Mouse (Mus musculus) liver, adult 2 months (tissue): Measurements from ENCODE around the gene Mrfap1. TPM values are rescaled to one million over a fixed set of nuclear protein-coding genes. Genes with fewer than 3 reads are reported as not detected.
A peak's percentile ranks its signal among the peaks of the same experiment; 100 is the strongest.
"Not testable (repeated sequence)": the region's sequence is repeated elsewhere in the genome, so short reads cannot be mapped to it uniquely, and the experiment has no call there.

Experiments
- DNase-seq: peaks from one replicate; pipeline ENCODE4 v3.0.0-alpha.2; 2011; ENCODE audit warnings: low read depth, low spot score; ENCODE audit errors: extremely low read depth
- H3K27ac ChIP-seq: fragments of 200-500 bp; replicated peaks from 2 replicates; pipeline ENCODE4 v1.5.1; 2012; ENCODE audit warnings: low read depth, mild to moderate bottlenecking, control low read depth, inconsistent platforms, low read length; ENCODE audit not compliant: insufficient read depth
- H3K27me3 ChIP-seq: fragments of 200-500 bp; 2 replicates; pipeline ENCODE4 v1.6.1; 2012; ENCODE audit warnings: mild to moderate bottlenecking, moderate library complexity, low read length, inconsistent platforms; ENCODE audit not compliant: control insufficient read depth, insufficient read depth
- H3K36me3 ChIP-seq: fragments of 200-500 bp; 2 replicates; pipeline ENCODE4 v1.6.1; 2012; ENCODE audit warnings: low read length, inconsistent platforms; ENCODE audit not compliant: control insufficient read depth, insufficient read depth
- H3K4me1 ChIP-seq: fragments of 200-500 bp; 2 replicates; pipeline ENCODE4 v1.6.1; 2011; ENCODE audit warnings: low read length; ENCODE audit not compliant: control insufficient read depth, insufficient read depth
- H3K4me3 ChIP-seq: fragments of 200-500 bp; 2 replicates; pipeline ENCODE4 v1.5.1; 2011; ENCODE audit warnings: low read depth, mild to moderate bottlenecking, control low read depth, low read length, moderate library complexity; ENCODE audit not compliant: insufficient read depth
- H3K79me2 ChIP-seq: fragments of 200-500 bp; 2 replicates; pipeline ENCODE4 v1.6.1; 2012; ENCODE audit warnings: inconsistent platforms, mild to moderate bottlenecking, low read length, moderate library complexity; ENCODE audit not compliant: control insufficient read depth, insufficient read depth
- H3K9ac ChIP-seq: fragments of 200-500 bp; 2 replicates; pipeline ENCODE4 v1.6.1; 2012; ENCODE audit warnings: low read depth, mild to moderate bottlenecking, control low read depth, inconsistent platforms, low read length
- CTCF ChIP-seq: fragments of 200-500 bp; IDR thresholded peaks from 2 replicates; pipeline ENCODE4 v1.5.1; 2011; ENCODE audit warnings: low read depth, low read length, control low read depth
- POLR2A ChIP-seq: fragments of 200-500 bp; IDR thresholded peaks from 2 replicates; pipeline ENCODE4 v1.6.1; 2011; ENCODE audit warnings: low read length, control low read depth; ENCODE audit not compliant: insufficient read depth; ENCODE audit errors: extremely low read depth
- WGBS: fragments of 180-500 bp; shearing (Covaris S2); methylation state at CpG from one replicate; pipeline ENCODE4 v1.1.7; 2018; 5-methylcytosine and 5-hydroxymethylcytosine counted together
- polyA plus RNA-seq: library from polyadenylated mRNA; depleted of rRNA; stranded (reverse); fragments of >200 nt; gene quantifications from 2 replicates; pipeline ENCODE4 v1.2.3, GENCODE M21; 2012; rRNA removed
- total RNA-seq: library from RNA; depleted of rRNA; stranded (reverse); fragments of >200 nt; gene quantifications from 2 replicates; pipeline ENCODE4 v1.2.3, GENCODE M21; 2014; rRNA removed

The Mrfap1 gene
- total RNA-seq (154 and 173 TPM in 2 replicates), polyA plus RNA-seq (72.2 and 93.9 TPM in 2 replicates)

DNA sequence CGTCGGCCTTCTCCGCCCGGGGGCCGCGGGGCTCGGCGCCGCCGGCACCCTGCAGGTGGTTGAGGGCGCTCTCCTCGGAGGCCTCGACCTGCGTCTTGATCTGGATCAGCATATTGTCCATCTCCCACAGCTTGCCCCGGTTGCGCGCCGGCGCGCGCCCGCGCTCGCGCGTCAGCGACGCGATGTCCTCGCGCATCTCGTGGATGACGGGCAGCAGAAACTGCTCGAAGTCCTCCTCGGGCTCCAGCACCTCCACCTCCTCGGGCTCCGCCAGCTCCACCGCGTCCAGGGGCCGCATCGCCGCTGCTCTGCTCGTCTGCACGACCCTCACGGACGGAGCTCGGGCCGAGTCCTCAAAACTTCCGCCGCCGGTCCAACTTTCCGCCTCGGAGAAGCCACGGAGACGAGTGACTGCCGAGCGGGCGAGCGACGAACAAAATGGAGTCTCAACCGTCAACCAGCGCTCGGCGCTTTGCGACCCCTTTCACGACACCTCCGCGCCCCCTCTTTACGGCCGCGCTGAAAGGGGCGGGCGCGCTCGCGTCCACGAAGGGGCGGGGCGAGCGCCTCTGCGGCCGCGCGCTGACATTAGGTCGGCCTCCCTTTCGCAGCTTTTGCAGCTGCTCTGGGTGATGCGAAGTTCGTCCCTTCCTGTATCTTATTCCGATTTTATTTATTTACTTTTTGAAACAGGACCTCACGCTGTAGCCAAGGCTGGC is at the start of gene Mrfap1:
Gene Mrfap1, minus strand, starts transcription at position 477 of the 719 bp plus-strand sequence.
- H3K27me3 ChIP-seq, H3K4me1 ChIP-seq, H3K36me3 ChIP-seq, H3K79me2 ChIP-seq: not testable (repeated sequence)
- TF ChIP-seq POLR2A = peak; percentile 72
- peak; percentile 75 for DNase-seq
- Histone ChIP-seq H3K4me3 (peak within 1 kb of the TSS; percentile 67), H3K27ac (peak within 1 kb of the TSS; percentile 59), H3K9ac (peak within 1 kb of the TSS; percentile 71)
- WGBS = under 1% methylated on average over 90 of the region's 90 CpGs

DNA sequence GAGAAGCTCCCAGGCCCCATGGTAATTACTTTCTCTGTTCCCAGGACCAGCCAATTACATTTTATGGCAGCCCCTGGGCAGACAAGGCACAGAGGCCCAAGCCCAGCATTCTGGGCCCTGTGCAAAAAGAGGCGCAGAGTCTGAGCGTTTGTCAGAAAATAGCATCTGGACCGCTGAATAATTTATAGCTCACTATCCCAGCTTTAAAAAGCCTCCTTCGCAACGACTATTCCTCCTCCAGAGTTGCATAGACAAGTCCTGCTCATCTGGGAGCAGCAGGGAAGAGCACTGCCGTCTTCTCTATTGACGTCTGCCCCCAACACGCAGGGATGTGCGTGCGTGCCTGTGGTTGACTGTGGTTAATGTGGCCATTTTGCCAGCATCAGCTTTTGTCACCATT is 47.9 kb upstream of the Mrfap1 start:
- Histone ChIP-seq H3K79me2 (no peaks in the 10 kb centered on the region), H3K36me3 (no peaks in the 10 kb centered on the region), H3K27me3 (0 out of 2 replicates have a peak, but pooled peaks cover 8% of the 10 kb centered on the region), H3K4me1 (no peaks in the 10 kb centered on the region), H3K27ac (no peak overlapping the region), H3K9ac (no peak overlapping the region), H3K4me3 (no peak overlapping the region)
- 88% methylated on average over 10 of the region's 10 CpGs for WGBS
- TF ChIP-seq POLR2A (no peak), CTCF (no peak)
- no peak for DNase-seq

DNA sequence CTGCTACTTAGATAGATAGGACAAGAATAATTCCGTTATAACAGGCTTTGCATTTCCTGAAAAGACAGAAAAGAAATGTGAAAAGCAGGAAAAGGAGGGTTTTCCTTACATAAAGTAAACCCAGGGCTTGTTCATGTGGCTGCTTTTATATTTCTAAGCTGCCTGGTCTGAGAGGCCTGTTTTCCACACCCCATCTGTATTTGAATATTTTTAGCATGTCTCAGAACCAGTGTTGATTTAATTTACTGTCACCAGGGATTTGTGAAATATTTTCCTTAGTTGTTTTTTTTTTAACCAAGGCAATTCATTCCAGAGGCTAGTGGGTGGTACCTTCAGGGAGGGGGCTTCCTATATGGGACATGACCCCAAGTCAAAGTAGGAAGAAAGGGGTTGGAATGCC is 45.1 kb upstream of the Mrfap1 start:
- TF ChIP-seq CTCF (no peak), POLR2A (no peak)
- WGBS = 59% methylated on average over 1 of the region's 1 CpGs
- Histone ChIP-seq H3K4me1 (no peaks in the 10 kb centered on the region), H3K27ac (no peak overlapping the region), H3K9ac (no peak overlapping the region), H3K4me3 (no peak overlapping the region), H3K27me3 (0 out of 2 replicates have a peak, but pooled peaks cover 6% of the 10 kb centered on the region), H3K79me2 (no peaks in the 10 kb centered on the region), H3K36me3 (no peaks in the 10 kb centered on the region)
- no peak for DNase-seq

DNA sequence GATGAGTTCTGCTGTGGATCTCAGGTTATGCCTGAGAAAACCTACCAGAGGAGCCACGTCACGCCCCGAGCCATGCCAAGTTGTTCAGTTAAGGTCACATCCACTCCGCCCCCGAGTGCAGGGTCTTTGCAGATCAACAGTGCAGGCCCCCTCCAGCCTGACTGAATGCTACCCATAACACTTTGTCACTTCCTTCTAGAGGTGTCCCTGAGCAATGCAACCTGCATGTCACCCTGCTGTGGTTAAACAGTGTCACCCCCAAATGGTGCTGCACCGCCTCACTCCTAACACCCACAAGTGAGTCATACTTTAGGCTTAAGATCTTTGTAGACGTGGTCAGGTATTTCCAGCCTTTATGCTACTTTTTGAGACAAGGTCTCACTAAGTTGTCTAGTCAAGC is 43.5 kb upstream of the Mrfap1 start:
- H3K4me1 ChIP-seq = no peaks in the 10 kb centered on the region
- 71% methylated on average over 7 of the region's 7 CpGs for WGBS
- H3K9ac ChIP-seq = no peak overlapping the region
- no peaks in the 10 kb centered on the region for H3K36me3 ChIP-seq
- DNase-seq = no peak
- no peaks in the 10 kb centered on the region for H3K79me2 ChIP-seq
- H3K4me3 ChIP-seq = no peak overlapping the region
- TF ChIP-seq POLR2A (no peak), CTCF (no peak)
- no peak overlapping the region for H3K27ac ChIP-seq
- no peaks in the 10 kb centered on the region for H3K27me3 ChIP-seq

DNA sequence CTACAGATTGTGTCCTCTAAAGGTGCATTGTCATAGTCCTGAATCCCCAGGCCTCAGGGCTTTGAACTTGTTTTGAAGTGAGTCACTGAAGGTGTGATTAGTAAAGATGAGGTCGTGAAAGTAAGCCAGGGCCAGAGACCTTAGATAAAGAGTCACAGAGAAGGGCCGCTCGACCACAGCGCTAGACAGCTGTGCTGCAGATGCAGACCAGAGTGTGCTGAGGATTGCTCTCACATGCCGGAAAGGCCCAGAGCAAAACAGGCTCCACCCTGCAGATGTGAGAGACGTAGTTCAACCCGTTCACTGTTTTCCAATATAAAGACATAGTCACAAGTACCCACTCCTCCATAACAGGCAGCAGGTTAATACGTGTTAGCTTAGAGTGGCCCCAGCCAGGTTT is 43.0 kb upstream of the Mrfap1 start:
- WGBS = 61% methylated on average over 8 of the region's 8 CpGs
- H3K36me3 ChIP-seq = no peaks in the 10 kb centered on the region
- H3K27me3 ChIP-seq = no peaks in the 10 kb centered on the region
- no peaks in the 10 kb centered on the region for H3K4me1 ChIP-seq
- no peak for DNase-seq
- TF ChIP-seq CTCF = no peak
- no peak overlapping the region for H3K27ac ChIP-seq
- no peak overlapping the region for H3K4me3 ChIP-seq
- no peaks in the 10 kb centered on the region for H3K79me2 ChIP-seq
- no peak overlapping the region for H3K9ac ChIP-seq

DNA sequence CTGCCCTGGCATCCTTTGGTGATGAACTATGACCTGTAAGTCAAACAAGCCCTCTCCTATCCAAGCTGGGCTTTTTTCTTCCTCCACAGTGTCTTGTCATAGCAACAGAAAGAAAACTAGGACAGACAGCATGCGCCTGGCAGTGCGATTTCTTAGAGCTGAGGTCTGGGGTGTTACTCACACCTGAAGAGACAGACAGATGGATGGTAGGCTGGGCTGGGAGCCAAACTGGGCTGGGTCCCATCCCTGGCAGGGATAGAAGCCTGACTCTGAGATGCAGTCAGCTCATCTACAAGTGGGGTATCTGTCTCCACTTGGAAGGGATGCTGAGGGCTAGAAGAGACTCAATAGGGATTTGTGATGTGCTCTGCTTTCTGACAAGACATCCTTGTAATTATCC is 42.5 kb upstream of the Mrfap1 start:
- H3K36me3 ChIP-seq = no peaks in the 10 kb centered on the region
- TF ChIP-seq POLR2A = no peak
- TF ChIP-seq CTCF = no peak
- no peak for DNase-seq
- H3K79me2 ChIP-seq = no peaks in the 10 kb centered on the region
- no peak overlapping the region for H3K4me3 ChIP-seq
- no peak overlapping the region for H3K9ac ChIP-seq
- H3K27ac ChIP-seq = no peak overlapping the region
- no peaks in the 10 kb centered on the region for H3K27me3 ChIP-seq
- no peaks in the 10 kb centered on the region for H3K4me1 ChIP-seq
- WGBS = 88% methylated on average over 2 of the region's 2 CpGs
